Mouse (Mus musculus) megakaryocyte, embryonic 14.5 days (primary cell): ENCODE measurements at regions not wholly inside any gene's neighbourhood (a gene's known extent, or its start where the extent isn't known, plus 50 kb on each side); places are given as distances from the start of the nearest gene placed in this dataset.

ENCODE experiments used
- FLI1 ChIP-seq: IDR thresholded peaks from 2 replicates; pipeline ENCODE4 v1.6.1; 2012; ENCODE audit warnings: low read length, inconsistent platforms, mixed read lengths
- GATA1 ChIP-seq: IDR thresholded peaks from 3 replicates; pipeline ENCODE4 v1.6.1; 2012; ENCODE audit warnings: mixed read lengths, low read length, inconsistent platforms, borderline replicate concordance

DNA sequence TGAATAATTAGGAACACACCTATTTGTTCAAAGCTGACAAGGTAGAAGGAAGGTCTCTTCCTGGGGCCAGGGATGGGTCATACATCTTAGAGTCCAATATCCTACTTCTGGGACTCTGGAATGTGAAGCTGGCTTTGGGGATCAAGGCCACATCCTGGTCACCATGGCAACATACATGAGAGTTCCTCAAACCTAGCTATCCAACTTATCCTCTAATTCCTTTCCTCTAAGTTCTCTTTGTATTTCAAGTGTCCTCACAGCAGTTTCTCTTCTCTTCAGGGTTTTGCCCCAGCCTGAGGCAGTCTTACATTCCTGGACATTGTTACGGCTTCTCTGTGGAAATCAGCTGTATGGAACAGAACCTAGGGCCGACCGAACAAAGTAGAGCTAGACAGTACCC lies 97.0 kb upstream of the Nxt1 start:
- no peak for TF ChIP-seq FLI1
- TF ChIP-seq GATA1 = no peak
